Mouse (Mus musculus): ENCODE measurements around the gene Chn1.

DNA sequence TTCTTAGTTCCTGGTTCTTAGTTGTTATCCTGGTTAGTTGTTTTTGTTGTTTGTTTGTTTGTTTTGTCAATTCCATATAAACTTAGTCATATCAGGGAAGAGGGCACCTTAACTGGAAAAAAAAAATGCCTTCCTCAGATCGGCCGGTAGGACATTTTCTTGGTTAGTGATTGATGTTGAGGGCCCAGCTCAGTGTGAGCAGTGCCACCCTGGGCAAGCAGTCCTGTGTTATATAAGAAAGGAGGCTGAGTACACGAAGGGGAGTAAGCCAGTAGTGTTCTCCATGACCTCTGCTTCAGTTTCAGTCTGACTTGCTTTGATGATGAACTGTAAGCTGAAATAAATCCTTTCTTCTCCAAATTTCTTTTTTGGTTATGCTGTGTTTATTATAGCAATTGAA, 138.8 kb downstream of the Chn1 start:
- TF ChIP-seq POLR2A (IDR thresholded peaks at IDR 0.05; ENCODE audit: low read depth, low read length) (no peak), CTCF (conservative IDR thresholded peaks at IDR 0.05; ENCODE audit: insufficient read depth, insufficient read length, low read depth, low read length) (no peak)

Data from kidney, adult 2 months (tissue).